Mouse (Mus musculus) spleen, postnatal 36 days (tissue): Measurements from ENCODE around the gene Them5.

Experiments used
- DNase-seq, 2 experiments: peaks; one replicate each; pipeline ENCODE4 v3.0.0; 2022; ENCODE audit warnings: low spot score in 2 of 2, mixed read lengths in 1 of 2

Them5 gene

DNA sequence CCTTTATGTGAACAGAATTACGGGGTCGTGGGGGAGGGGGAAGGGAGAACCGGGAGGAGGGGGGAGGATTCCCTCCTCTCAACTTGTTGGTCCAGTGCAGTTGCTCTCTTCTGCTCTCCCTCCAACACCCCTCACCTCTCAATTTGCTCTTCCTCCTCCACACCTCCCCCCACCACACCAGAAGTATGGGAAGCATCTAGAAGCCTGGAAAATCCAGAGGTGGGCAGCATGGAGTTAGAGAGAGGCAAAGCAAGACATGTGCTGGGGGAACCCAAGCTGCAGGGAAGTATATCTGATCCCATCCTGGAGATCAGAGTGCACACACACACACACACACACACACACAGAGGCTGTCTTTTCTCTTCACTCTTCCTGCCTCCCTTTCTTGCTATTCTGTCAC, 30.1 kb downstream of the Them5 start:
- DNase-seq = no peak

DNA sequence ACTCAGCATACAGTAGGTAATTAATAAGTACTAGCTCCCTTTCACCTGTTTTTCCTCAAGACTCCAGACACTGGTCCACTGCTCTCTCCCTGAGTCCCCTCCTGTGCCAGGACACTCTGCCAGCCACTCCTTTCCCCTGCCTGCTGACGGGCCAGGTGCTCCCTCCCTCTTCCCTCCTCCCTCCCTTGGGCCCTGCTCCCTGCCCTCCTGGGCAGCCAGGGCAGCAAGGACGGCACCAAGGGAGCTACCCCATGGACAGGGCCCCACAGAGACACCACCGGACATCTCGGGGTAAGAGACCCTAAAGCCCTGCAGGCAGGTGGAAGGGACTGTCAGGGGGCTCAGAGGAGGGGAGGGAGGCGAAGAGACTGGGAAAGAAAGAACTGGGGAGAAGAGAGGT, 30.7 kb downstream of the Them5 start, which contains the start of gene Rorc:
Gene Rorc, plus strand, starts transcription at position 154 of the 400 bp plus-strand sequence.
- no peak for DNase-seq

DNA sequence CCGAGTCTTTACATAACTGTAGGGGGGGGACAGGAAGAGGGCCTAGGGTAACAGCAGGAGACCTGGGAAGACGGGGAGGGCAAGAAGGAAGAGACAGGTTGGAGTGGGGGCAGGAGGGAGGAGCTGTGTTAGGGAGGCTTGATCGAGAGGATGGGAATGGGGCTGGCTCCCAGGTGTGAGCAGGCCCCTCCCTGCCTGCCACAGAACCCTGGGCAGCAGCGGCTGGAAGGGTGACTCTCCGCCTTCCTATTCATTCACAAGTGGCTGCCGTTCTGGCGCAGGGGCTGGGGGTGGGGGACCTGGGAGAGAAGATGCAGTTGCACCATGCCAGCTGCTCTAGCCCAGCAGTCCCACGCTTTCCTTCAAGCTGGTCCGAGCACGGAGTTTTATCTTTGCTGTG, 31.2 kb downstream of the Them5 start:
- no peak for DNase-seq

DNA sequence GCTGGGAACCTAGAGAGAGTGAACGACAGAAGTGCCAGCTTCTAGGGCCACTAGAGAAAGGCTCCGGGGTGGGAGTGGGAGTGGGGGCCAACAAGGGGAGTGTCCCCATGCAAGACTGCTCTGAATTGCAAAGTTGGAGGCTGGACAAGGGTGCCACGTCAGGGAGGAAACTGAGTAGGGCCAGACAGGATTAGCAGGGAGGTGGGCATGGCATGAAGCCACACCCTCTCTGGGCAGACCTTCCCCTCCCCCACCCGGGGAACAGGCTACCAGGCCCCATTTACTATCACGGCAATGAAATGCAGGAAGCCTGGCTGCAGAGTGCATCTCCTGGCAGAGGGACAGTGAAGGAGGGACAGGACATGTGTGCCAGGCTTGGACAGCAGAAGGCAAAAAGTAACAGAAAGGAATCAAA, 31.7 kb downstream of the Them5 start:
- DNase-seq = no peak

DNA sequence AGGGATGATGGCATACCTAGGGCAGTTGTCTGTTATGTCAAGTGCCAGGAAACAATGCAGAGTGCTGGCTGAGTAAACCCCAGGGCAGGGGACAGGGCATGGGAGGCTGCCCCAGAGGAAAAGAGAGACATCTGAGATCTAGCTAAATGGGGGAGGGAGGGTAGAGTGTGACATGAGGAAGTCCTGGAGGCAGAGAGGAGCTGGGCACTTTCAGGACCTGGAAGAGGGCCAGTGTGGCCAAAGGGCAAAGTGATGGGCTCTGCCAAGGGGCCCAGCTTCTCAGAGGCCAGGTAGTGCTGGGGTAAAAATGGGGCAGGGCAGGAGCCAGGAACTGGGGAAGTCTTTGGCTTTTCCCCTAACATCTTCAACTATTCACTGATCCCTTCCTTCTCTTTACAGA, 32.7 kb downstream of the Them5 start:
- DNase-seq = no peak

DNA sequence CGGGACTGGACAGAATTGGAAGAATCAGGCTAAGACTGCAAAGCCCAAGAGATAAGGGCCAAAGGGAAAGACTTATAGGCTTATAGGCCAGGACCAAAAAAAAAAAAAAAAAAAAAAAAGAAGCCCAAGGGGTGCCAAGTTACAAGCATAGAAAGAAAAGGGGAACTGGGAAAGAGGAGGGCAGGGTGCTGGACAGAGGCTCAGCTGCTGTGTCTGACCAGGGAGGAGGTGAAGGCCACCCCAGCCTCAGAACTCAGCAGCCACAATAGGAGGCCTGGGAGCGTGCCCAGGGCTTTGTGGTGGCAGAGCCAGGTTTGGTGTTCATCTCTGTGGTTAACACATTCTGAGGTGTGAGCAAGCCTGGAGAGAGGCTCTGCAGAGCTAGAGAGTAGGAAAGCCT, 33.2 kb downstream of the Them5 start:
- DNase-seq = no peak

DNA sequence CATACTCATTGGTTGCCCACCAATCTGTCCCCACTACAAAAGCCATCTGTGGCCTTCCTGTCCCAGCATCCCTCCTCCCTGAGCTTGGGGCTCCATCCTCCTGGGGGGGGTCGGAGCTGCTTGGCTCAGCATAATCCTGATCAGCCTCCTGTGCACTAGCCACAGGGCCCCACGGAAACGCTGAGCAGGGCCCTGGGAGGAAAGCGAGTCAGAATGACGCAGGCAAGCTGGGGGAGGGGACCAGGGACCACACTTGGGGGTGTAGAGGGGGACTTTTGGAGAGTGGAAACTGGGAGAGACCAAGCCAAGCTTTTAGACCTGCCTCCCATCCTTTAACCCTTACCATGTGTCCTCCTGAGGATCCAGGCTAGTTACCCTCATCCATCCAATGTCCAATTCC, 34.0 kb downstream of the Them5 start:
- no peak for DNase-seq

DNA sequence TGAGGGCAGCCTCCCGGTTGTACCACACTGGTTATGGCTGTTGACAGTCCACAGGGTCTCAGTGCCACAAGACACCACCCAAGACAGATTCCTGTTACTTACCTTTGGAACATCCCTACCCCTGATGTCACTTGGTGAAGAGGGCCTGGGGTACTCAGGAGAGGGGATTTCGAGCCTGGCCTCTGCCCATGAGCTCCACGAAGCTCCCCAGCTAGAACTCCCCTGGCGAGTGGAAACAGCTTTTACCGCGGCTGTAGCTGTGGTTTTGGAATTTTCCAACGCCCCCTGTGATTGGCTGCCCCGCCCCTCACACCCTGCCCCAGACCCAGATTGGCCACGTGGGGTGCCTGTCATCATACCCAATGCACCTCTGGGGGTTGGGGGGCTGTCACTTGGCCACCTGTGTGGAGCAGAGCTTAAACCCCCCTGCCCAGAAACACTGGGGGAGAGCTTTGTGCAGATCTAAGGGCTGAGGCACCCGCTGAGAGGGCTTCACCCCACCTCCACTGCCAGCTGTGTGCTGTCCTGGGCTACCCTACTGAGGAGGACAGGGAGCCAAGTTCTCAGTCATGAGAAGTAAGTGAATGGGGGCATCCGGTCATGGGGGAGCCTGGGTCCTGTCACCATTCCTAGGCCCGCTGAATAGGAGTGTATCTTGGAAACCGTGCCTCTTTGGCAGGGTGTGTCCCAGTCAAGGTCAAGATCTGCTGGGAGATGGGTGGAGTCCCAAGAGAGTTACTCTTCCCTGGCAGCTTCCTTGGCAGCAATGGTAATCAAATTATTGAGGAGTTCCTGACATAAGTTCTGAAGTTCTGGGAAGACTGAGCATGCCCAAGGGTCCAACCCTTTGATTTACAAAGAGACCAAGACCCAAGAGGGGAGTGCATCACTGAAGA, 35.4 kb downstream of the Them5 start:
- no peak for DNase-seq

DNA sequence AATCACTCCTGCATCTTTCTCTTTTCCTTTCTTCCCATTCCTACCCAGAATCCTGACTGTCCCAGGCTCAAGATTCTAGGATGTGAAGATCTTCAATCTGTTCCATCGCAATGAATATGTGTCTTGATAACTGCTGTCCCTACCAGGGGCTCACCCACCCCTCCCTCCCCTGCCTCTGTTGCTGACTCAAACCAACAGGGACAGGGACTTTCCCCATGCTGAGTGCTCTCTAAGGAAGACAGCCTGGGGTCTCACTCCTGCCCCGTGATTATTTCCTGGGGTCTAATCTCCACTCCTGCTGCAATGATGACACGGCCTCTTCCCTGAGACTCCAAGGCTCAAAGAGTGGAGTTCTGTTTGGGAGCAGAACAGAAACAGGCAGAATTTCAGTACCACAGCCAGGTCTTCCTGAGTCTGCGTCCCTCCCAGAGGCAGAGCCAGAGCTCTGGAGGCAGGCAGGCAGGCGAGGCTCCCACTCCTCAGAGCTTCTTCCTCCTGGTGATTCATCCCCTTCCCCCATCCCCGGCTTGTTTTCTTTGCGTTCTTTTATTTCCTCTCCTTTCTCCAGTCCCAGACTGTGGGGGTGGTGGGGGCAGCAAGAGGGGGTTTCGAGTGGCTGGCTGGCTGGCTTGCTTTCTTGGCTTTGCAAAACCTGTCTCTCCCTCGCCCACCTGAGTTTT, 38.1 kb downstream of the Them5 start:
- no peak for DNase-seq

DNA sequence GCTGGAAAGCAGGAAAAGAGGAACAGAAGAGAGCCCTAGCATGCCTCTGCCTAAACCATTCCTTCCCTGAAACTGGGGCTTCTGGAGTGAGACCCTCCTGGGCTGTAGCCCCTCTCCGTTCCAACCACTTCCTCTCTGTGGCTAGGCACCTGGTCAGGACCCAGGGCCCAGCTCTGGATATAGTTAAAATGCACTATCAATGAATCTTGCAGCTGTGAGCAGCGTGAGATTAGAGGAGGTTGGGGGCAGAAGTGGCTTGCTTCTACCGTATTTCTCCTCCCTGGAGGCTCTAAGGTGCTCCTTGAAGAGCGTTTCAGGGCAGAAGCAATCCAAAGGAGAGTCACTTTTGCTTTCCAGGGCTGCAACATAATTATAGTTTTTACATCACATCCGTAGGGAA, 40.4 kb downstream of the Them5 start:
- no peak for DNase-seq

DNA sequence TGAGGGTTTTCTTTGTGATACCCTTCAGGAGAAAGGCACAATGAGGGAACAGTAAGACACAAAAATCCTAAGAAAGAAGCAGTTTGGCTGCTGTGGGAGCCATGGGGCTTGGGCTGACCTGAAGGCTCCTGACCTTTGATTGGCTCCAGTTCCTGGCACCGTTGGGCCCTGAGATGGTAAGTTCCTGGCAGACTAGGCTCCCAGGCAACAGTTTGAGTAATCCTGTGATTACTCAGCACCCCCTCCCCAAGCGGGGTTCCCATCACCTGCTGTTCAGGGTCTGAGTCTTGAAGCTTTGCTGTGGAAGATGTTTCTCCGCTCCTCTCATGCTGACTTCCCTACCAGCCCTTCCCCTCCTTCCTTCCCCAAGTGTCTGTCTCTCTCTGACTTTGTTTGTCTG, 41.6 kb downstream of the Them5 start:
- no peak for DNase-seq

DNA sequence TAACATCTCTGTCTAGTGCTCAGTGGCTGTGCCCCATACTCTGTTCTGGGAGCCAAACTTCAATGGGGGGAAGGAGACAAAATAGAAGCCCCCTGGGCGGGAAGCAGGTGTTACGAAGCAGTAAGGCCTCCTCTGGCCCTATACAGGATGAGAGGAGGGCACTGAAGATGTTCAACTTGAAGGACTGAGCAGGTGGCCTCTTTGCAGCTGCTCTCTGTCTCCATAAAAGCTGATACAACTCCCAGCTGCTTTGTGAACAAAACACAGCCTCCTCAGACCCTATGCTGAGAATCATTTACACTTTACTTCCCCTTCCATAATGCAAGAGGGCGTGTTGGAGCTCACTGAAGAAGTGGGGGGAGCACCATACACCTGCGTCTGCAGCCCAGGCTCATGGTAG, 44.8 kb downstream of the Them5 start:
- DNase-seq = no peak

DNA sequence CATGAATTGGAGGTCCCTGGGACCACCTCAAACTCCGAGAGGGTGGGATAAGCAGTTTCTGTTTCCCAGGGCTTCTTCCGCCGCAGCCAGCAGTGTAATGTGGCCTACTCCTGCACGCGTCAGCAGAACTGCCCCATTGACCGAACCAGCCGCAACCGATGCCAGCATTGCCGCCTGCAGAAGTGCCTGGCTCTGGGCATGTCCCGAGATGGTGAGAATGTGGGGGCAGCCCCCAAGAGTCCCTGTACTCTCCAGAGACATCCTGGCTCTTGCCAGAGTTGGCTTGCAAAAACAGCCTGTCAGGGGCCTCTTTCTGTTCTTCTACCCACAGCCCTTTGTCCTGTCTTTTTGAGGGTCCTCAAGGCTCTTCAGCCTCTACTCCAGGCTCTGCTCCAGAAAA, 45.5 kb downstream of the Them5 start:
- DNase-seq = no peak

DNA sequence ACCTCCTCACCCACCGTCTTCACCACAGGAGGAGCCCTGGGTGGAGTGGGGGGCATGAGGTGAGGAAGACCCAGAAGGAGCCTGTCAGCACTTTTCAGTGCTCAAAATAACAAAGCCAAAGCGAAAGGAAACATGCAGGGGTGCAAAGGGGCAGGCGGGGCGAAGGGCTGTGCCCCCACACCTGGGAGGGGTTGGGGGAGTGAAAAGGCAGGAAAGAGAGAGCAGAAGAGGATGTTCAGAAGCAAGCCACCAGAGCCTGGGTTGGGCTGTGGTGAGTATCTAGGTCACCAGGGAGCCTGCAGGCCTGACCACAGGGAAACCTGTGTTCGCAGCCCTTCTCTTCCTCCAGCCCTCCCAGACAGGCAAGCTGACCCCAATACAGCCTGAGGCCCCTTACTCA, 46.1 kb downstream of the Them5 start:
- peak in 1 of 2 experiments; percentile 4 for DNase-seq

DNA sequence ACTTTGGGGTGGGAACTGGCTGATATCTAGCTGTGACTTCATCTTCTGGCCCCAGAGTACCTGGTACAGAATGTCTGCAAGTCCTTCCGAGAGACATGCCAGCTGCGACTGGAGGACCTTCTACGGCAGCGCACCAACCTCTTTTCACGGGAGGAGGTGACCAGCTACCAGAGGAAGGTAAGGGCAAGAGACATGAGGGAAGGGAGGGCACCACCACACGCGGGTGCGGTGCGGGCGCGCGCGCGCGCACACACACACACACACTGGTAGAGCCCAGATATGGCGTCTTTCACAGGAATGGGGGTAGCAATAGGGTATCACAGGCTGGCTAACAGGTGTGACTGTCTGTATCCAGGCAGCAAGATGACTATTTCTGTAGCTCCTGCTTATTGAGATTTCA, 47.5 kb downstream of the Them5 start:
- no peak for DNase-seq

DNA sequence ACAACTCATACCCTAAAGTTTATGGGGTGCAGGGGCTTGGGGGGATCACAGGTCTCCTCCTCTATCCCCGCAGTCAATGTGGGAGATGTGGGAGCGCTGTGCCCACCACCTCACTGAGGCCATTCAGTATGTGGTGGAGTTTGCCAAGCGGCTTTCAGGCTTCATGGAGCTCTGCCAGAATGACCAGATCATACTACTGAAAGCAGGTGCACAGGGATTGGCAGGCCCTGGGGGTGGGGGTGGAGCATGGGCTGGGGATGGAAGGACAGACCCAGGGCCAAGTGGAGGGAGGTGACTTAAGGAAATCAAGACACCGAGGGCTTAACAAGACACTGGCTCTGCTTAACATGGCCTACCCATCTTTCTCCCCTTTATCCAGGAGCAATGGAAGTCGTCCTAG, 49.1 kb downstream of the Them5 start:
- DNase-seq = no peak

DNA sequence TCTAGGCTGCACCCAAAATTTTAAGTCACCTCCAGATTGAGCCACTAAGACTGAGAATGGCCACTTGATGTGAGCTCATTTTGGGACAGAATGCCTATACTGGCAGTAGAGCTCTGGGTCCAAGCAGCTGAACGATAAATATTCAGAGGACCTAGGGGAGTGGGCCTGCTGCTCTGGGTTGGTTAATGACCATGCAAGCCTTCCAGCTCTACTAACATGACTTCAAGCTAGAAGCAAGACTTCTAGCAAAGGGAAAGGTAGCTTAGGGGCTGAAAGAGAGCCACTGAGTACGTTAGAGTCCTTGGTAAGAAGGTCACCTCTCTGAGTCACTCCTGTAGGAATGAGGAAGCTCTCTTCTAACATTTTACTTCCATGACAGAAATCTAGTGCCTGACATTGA, 50.2 kb downstream of the Them5 start:
- no peak for DNase-seq

DNA sequence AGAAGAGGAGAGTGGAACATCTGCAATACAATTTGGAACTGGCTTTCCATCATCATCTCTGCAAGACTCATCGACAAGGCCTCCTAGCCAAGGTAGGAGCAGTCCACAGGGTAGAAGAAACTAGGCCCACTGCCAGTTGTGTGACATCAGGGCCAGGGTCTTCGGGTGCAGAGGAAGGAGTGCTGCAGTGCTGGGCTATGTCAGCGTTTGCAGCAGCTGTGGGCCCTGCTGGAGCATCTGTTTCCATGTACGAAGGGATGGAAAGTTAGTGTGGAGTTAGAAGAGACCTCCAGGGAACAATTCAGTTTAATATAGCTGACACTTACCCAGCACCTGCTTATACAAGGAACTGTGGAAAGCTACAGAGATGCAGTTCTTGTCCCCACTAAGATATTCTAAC, 51.1 kb downstream of the Them5 start:
- no peak for DNase-seq

DNA sequence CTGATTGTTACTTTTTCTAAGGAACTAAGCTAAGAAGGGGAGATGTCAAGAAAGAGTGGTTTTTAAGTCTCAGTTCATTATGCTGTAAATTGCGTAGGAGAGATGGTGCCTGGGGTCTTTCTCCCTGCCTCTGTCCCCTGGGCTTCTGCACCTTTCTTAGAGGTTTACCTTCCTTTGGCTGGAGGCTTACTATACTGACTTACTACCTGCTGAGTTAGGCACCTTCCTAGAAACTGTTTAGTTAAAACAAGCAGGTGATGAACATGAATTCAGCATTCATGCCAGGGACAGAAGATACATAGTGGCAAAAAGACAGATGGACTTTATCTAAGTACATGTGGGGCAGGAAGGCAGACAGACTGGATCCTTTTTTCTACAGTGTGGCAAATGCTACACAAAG, 54.4 kb downstream of the Them5 start:
- DNase-seq = no peak

DNA sequence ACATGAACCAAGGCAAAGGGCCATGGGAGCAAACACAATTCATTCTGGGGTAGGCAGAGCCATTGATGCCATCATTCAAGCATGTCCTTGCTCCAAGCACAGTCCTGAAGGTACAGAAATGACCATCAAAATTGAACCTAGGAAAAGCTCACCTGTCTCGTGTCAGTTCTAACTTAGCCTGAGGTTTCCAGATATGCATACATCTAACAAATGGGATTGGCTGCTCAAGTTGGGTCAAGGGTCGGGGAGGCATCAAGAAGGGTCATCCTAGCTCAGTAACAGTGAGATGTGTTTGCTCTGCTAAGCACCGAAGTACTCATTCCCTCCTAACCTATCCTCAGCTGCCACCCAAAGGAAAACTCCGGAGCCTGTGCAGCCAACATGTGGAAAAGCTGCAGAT, 55.0 kb downstream of the Them5 start:
- no peak for DNase-seq
